ENCODE assay signal across 17 mouse cellular contexts in the genomic region with DNA sequence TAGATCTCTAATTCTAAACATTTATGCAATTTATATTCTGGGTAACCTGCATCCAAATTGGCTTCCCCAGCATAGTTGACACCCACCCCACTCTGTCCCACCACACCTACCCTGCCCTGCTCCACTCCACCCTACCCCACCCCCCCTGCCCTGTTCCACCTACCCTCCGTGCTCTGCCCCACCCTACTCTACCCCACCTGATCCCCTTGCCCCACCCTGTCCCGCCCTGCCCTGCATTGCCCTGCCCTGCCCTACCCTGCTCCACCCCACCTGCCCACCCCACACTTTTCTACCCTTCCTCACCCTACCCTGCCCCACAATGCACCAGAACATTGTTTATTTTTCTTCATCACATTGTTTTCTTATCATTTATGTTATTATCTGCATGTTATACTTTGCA.
"Had no signal": no experiment of that assay in that cellular context is flagged by ENCODE, and none has a peak within 500 bp of the region (broad histone marks: within the 10 kb centered on the region; RNA-seq: fewer than 3 reads in every experiment).

No protein-coding gene starts in this region.

- H3K4me3 ChIP-seq: limb, embryonic 12.5 days; liver, embryonic 13.5 days; lung, embryonic 15.5 days; myocyte had no signal

- H3K9me3 ChIP-seq: limb, embryonic 12.5 days; liver, embryonic 13.5 days; lung, embryonic 15.5 days had no signal

- H3K4me1 ChIP-seq: limb, embryonic 12.5 days; liver, embryonic 13.5 days; lung, embryonic 15.5 days had no signal

- H3K4me2 ChIP-seq: limb, embryonic 12.5 days; liver, embryonic 13.5 days; lung, embryonic 15.5 days had no signal

- H3K27ac ChIP-seq: limb, embryonic 12.5 days; liver, embryonic 13.5 days; lung, embryonic 15.5 days had no signal

- H3K36me3 ChIP-seq: limb, embryonic 12.5 days; liver, embryonic 13.5 days; lung, embryonic 15.5 days had no signal

- DNase-seq: kidney, adult 8-10 months; kidney, postnatal 25 days; layer of hippocampus, adult 9-11 months; layer of hippocampus, postnatal 36 days; liver; liver, embryonic 13.5 days; liver, postnatal 0 days; lung, postnatal 14 days; retina, postnatal 1 day; right cerebral cortex, postnatal 4 days; spleen, adult 18-20 months; thymus, adult 18-20 months; thymus, postnatal 14 days had no signal

- ATAC-seq: intestine, postnatal 0 days; liver, postnatal 0 days had no signal

- H3K9ac ChIP-seq: limb, embryonic 12.5 days; liver, embryonic 13.5 days; liver, postnatal 0 days; lung, embryonic 15.5 days had no signal

- H3K27me3 ChIP-seq: limb, embryonic 12.5 days; liver, embryonic 13.5 days; lung, embryonic 15.5 days had no signal
